Mouse (Mus musculus) neural tube, embryonic 15.5 days (tissue): ENCODE measurements around the gene Muc4. TPM values are rescaled to one million over a fixed set of nuclear protein-coding genes. Genes with fewer than 3 reads are reported as not detected.

Source experiments
- ATAC-seq: fragments of 200-750 bp; cut with Nextera tagmentation; 2 replicates; pipeline ENCODE4 v1.8.0; 2017; ENCODE audit warnings: mild to moderate bottlenecking, moderate TSS enrichment, moderate library complexity; ENCODE audit not compliant: low FRiP score
- H3K27ac ChIP-seq: fragments of 300-500 bp; sonication (generic); replicated peaks from 2 replicates; pipeline ENCODE4 v1.5.1; 2015; ENCODE audit warnings: mild to moderate bottlenecking, inconsistent platforms
- H3K27me3 ChIP-seq: fragments of 300-500 bp; sonication (generic); replicated peaks from 2 replicates; pipeline ENCODE4 v1.6.1; 2015; ENCODE audit warnings: inconsistent platforms
- H3K36me3 ChIP-seq: fragments of 300-500 bp; sonication (generic); 2 replicates; pipeline ENCODE4 v1.6.1; 2015; ENCODE audit warnings: inconsistent platforms
- H3K4me1 ChIP-seq: fragments of 300-500 bp; sonication (generic); 2 replicates; pipeline ENCODE4 v1.6.1; 2015; ENCODE audit warnings: inconsistent platforms
- H3K4me2 ChIP-seq: fragments of 300-500 bp; sonication (generic); 2 replicates; pipeline ENCODE4 v1.6.1; 2015; ENCODE audit warnings: inconsistent platforms, mild to moderate bottlenecking, moderate library complexity
- H3K4me3 ChIP-seq: fragments of 300-500 bp; sonication (generic); replicated peaks from 2 replicates; pipeline ENCODE4 v1.5.1; 2015; ENCODE audit warnings: mild to moderate bottlenecking, inconsistent platforms
- H3K9ac ChIP-seq: fragments of 300-500 bp; sonication (generic); replicated peaks from 2 replicates; pipeline ENCODE4 v1.6.1; 2015; ENCODE audit warnings: mild to moderate bottlenecking, inconsistent platforms
- H3K9me3 ChIP-seq: fragments of 300-500 bp; sonication (generic); replicated peaks from 2 replicates; pipeline ENCODE4 v1.6.1; 2016; ENCODE audit warnings: inconsistent platforms
- WGBS: fragments of 180-500 bp; shearing (Covaris S2); methylation state at CpG from one replicate; pipeline ENCODE4 v1.1.7; 2015; ENCODE audit warnings: mixed read lengths; 5-methylcytosine and 5-hydroxymethylcytosine counted together
- polyA plus RNA-seq: library from polyadenylated mRNA; unstranded; fragments of >200 nt; fragmentation: Nextera tagmentation; extraction: Ambion mirVana; gene quantifications from 2 replicates; pipeline ENCODE4 v1.2.1, GENCODE M21; 2015

Gene Muc4
- 0.14 and 0.24 TPM in 2 replicates for polyA plus RNA-seq

GRCm38 (mm10) chr16:32735586-32735985, at the start of gene Muc4:
Gene Muc4, plus strand, starts transcription at chr16:32735886.
- Histone ChIP-seq H3K27me3 (no peaks in the 10 kb centered on the region), H3K4me2 (no peak within 1 kb of the TSS), H3K9ac (no peak within 1 kb of the TSS), H3K4me3 (no peak within 1 kb of the TSS), H3K9me3 (no peaks in the 10 kb centered on the region), H3K36me3 (no peaks in the 10 kb centered on the region), H3K27ac (no peak within 1 kb of the TSS), H3K4me1 (no peaks in the 10 kb centered on the region)
- 89% methylated on average over 2 of the region's 2 CpGs for WGBS
- ATAC-seq, result no peak

DNA sequence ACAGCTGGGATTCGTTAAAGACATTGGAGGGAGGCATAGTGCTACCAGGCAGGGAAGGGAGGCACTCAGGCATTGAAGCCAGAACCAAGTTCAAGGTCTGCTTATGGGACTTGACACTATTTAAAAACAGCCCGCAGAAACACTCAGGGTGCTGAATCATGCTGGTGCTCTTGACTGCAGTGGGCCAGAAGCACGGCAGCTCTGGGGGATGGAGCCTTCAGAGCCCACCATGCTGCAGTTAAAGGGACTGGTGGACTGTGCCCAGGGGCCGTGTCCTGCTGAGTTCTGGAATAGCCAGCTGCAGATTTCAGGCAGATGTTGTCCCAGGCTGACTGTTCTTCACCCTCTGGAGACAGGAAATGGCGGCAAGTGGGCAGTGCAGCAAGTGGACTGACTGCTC, 49.7 kb upstream of the Muc4 start:
- Histone ChIP-seq H3K4me1 (no peaks in the 10 kb centered on the region), H3K4me2 (no peak overlapping the region), H3K27ac (no peak overlapping the region), H3K4me3 (no peak overlapping the region), H3K9me3 (no peaks in the 10 kb centered on the region), H3K36me3 (peaks cover 12% of the 10 kb centered on the region), H3K27me3 (no peaks in the 10 kb centered on the region), H3K9ac (no peak overlapping the region)
- 75% methylated on average over 5 of the region's 5 CpGs for WGBS
- no peak for ATAC-seq

DNA sequence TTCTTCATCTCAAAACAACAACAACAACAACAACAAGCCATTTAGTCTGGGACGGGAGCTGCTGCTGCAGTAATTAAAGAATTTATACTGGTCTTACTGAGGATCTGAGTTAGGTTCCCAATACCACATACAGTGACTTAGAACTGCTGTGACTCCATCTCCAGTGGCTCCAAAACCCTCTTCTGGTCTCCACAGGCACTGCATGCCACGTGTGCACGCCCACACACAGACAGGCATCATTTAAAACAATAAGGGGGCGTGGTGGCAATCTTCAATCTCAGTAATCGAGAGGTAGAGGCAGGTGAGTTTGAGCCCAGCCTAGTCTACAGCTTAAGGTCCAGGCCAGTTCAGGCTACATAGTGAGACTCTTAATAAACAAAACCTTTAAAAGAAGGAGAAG, 48.5 kb upstream of the Muc4 start:
- no peaks in the 10 kb centered on the region for H3K4me1 ChIP-seq
- H3K4me2 ChIP-seq, result no peak overlapping the region

GRCm38 (mm10) chr16:32688770-32689169, 46.9 kb upstream of the Muc4 start:
- no peaks in the 10 kb centered on the region for H3K36me3 ChIP-seq
- H3K27me3 ChIP-seq, result no peaks in the 10 kb centered on the region
- ATAC-seq, result no peak
- no peak overlapping the region for H3K4me3 ChIP-seq
- H3K4me1 ChIP-seq, result no peaks in the 10 kb centered on the region
- no peak overlapping the region for H3K4me2 ChIP-seq
- 44% methylated on average over 4 of the region's 4 CpGs for WGBS
- H3K27ac ChIP-seq, result no peak overlapping the region
- no peaks in the 10 kb centered on the region for H3K9me3 ChIP-seq
- no peak overlapping the region for H3K9ac ChIP-seq

More for the DNA sequence above, 48.5 kb upstream of the Muc4 start:
- Histone ChIP-seq H3K36me3 (peaks cover 9% of the 10 kb centered on the region; the same call in 1 of the 2 replicates), H3K27me3 (no peaks in the 10 kb centered on the region), H3K9ac (no peak overlapping the region), H3K4me3 (no peak overlapping the region), H3K27ac (no peak overlapping the region), H3K9me3 (no peaks in the 10 kb centered on the region)
- no peak for ATAC-seq
- WGBS, result 81% methylated on average over 5 of the region's 5 CpGs

- no peaks in the 10 kb centered on the region for H3K4me1 ChIP-seq
- H3K27ac ChIP-seq, result no peak overlapping the region
- H3K4me3 ChIP-seq, result no peak overlapping the region
- no peaks in the 10 kb centered on the region for H3K27me3 ChIP-seq
- ATAC-seq, result no peak
- H3K36me3 ChIP-seq, result no peaks in the 10 kb centered on the region
- 6% methylated on average over 9 of the region's 9 CpGs for WGBS
- H3K9me3 ChIP-seq, result no peaks in the 10 kb centered on the region
- no peak overlapping the region for H3K9ac ChIP-seq
- H3K4me2 ChIP-seq, result no peak overlapping the region
Observed at GRCm38 (mm10) chr16:32689501-32689900, 46.2 kb upstream of the Muc4 start.

- no peak overlapping the region for H3K4me2 ChIP-seq
- 0 out of 2 replicates have a peak, but pooled peaks cover 4% of the 10 kb centered on the region for H3K4me1 ChIP-seq
- H3K9me3 ChIP-seq, result no peaks in the 10 kb centered on the region
- H3K36me3 ChIP-seq, result no peaks in the 10 kb centered on the region
- 46% methylated on average over 7 of the region's 7 CpGs for WGBS
- no peak overlapping the region for H3K9ac ChIP-seq
- H3K4me3 ChIP-seq, result no peak overlapping the region
- H3K27me3 ChIP-seq, result no peaks in the 10 kb centered on the region
- ATAC-seq, result no peak
- H3K27ac ChIP-seq, result no peak overlapping the region
Observed at GRCm38 (mm10) chr16:32696841-32697464, 38.7 kb upstream of the Muc4 start.

DNA sequence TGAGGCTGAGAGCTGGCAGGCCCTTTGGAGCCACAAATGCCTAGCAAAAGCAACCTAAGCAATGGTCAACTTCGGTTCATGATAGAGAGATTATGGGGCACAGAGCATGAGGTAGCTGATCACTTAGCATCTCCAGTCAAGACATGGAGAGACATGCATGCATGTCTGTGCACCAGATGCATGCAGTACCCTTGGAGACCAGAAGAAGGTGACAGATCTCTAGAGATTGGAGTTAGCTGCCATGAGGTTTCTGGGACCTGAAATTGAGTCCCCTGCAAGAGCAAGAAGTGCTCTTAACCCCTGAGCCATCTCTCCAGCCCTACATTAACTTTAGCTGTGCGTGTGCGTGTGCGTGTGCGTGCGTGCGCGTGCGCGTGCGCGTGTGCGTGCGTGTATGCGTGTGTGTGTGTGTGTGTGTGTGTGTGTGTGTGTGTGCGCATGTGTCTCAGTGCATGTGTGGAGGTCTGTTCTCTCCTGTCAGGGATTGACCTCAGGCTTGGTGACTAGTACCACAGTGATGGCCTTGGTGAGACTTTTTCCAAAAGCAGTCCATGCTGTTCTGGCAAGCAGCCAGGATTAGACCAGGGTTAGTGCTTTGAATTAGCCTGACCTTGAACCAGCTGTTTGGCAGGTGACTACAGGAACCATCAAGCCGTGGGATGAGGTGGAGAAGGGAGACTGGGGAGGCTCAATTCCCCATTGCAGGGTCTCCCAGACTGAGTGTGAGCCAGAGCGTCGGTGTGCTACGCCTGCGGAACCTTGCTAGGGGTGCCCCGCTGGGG, 37.8 kb upstream of the Muc4 start:
- Histone ChIP-seq H3K4me3 (no peak overlapping the region), H3K9ac (no peak overlapping the region), H3K4me1 (0 out of 2 replicates have a peak, but pooled peaks cover 4% of the 10 kb centered on the region), H3K9me3 (no peaks in the 10 kb centered on the region), H3K27me3 (no peaks in the 10 kb centered on the region), H3K27ac (no peak overlapping the region), H3K4me2 (no peak overlapping the region), H3K36me3 (no peaks in the 10 kb centered on the region)
- no peak for ATAC-seq
- WGBS, result 90% methylated on average over 22 of the region's 22 CpGs

DNA sequence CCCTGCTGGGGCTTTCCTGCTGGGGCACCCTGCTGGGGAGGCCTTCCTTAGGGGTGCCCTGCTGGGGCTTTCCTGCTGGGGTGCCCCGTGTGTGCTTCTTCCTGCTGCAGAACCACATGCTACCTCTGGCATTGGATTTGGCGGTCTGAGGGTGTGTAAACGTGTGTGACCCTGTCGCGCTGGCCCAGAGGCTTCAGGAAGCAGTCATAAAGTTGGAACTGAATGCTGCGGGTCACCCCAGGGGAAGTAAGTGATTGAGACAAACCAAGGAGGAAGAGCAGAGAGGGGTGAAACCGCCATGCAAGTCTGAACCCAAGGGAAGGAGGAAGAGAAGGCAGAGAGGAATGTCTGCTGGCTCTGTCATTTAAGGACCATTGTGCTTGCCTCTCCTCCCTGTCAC, 37.1 kb upstream of the Muc4 start:
- no peak overlapping the region for H3K4me2 ChIP-seq
- no peak for ATAC-seq
- 0 out of 2 replicates have a peak, but pooled peaks cover 4% of the 10 kb centered on the region for H3K4me1 ChIP-seq
- no peak overlapping the region for H3K9ac ChIP-seq
- H3K27ac ChIP-seq, result no peak overlapping the region
- WGBS, result 23% methylated on average over 7 of the region's 7 CpGs
- no peak overlapping the region for H3K4me3 ChIP-seq
- H3K9me3 ChIP-seq, result no peaks in the 10 kb centered on the region
- no peaks in the 10 kb centered on the region for H3K36me3 ChIP-seq
- H3K27me3 ChIP-seq, result no peaks in the 10 kb centered on the region

DNA sequence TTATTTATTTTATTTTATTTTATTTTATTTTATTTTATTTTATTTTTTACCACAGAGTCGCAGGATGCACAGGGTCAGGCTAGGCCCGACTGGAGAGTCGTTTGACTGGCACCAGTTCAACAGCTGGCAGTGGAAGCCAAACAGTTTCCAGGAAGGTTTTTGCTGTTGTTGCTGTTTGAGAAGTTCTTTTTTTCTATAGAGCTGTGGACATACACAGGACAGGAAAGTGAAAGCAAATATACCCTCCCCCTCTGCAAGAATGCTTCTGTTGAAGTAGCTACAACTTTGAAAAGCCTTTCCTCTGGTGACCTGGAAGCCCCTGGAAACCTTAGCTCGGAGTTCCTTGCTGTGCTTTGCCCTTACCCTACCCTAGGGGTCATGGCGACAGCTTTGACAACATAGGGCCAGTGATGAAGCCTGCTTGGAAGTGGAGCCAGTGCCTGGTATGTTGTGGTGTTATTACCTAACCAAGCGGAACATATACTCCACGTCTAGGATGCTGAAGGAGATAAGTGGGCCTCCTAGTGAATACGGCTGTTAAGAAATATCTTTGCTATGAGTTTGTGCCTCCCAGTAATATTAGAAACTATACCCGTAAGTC, 32.3 kb upstream of the Muc4 start:
- no peak overlapping the region for H3K4me2 ChIP-seq
- H3K27ac ChIP-seq, result no peak overlapping the region
- no peaks in the 10 kb centered on the region for H3K9me3 ChIP-seq
- H3K4me1 ChIP-seq, result 0 out of 2 replicates have a peak, but pooled peaks cover 2% of the 10 kb centered on the region
- no peak overlapping the region for H3K9ac ChIP-seq
- no peak overlapping the region for H3K4me3 ChIP-seq
- WGBS, result 76% methylated on average over 9 of the region's 9 CpGs
- H3K36me3 ChIP-seq, result no peaks in the 10 kb centered on the region
- no peaks in the 10 kb centered on the region for H3K27me3 ChIP-seq
- no peak for ATAC-seq

GRCm38 (mm10) chr16:32705606-32706005, 30.1 kb upstream of the Muc4 start:
- no peaks in the 10 kb centered on the region for H3K27me3 ChIP-seq
- no peak overlapping the region for H3K4me3 ChIP-seq
- H3K36me3 ChIP-seq, result no peaks in the 10 kb centered on the region
- H3K27ac ChIP-seq, result no peak overlapping the region
- no peak overlapping the region for H3K9ac ChIP-seq
- 95% methylated on average over 3 of the region's 3 CpGs for WGBS
- no peak for ATAC-seq
- H3K4me1 ChIP-seq, result no peaks in the 10 kb centered on the region
- H3K4me2 ChIP-seq, result no peak overlapping the region
- H3K9me3 ChIP-seq, result no peaks in the 10 kb centered on the region

DNA sequence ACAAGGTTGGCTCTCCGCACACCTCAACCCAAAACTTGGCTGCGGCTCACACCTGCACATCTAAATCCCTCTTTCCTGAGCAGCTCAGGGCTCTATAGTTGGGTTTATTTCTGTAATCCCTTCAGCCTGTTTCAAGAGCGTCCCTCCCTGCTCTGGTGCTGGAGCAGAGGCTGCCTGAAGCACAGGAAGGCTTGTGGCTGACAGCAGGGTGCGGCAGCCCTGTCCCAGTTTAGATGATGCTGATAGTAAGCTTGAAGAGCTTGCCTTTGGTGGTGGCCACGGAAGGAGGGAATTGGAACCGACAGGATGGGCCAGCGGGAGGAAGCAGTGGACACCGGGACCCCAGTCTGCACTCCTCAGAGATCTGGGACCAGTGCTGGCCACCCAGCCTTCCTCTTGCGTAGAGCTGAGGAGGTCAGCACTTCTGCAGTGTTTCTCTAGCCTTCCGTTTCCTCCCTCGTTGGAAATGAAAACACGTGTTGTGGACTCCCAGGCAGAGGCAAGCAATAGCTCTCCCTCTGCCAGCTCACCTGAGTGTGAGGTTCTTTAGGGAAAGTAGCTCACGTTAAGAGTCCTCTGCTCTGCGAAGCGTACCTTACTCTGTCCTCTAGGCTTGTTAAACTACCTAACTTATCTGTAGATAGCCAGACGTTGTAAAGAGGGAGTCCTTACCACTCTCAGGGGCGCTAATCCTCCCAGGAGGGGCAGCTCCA, 28.4 kb upstream of the Muc4 start:
- Histone ChIP-seq H3K4me3 (no peak overlapping the region), H3K9ac (no peak overlapping the region), H3K36me3 (no peaks in the 10 kb centered on the region), H3K4me2 (no peak overlapping the region), H3K27ac (no peak overlapping the region), H3K4me1 (no peaks in the 10 kb centered on the region), H3K27me3 (no peaks in the 10 kb centered on the region), H3K9me3 (no peaks in the 10 kb centered on the region)
- WGBS, result 70% methylated on average over 17 of the region's 17 CpGs
- no peak for ATAC-seq
